Mouse (Mus musculus) A20 (cell line): ENCODE results near the gene Ikzf3.
A peak's percentile ranks its signal among the peaks of the same experiment; 100 is the strongest.

ENCODE experiments used
- DNase-seq: peaks from one replicate; pipeline ENCODE4 v3.0.0-alpha.2; 2011; ENCODE audit warnings: low read depth, low spot score

Gene Ikzf3

DNA sequence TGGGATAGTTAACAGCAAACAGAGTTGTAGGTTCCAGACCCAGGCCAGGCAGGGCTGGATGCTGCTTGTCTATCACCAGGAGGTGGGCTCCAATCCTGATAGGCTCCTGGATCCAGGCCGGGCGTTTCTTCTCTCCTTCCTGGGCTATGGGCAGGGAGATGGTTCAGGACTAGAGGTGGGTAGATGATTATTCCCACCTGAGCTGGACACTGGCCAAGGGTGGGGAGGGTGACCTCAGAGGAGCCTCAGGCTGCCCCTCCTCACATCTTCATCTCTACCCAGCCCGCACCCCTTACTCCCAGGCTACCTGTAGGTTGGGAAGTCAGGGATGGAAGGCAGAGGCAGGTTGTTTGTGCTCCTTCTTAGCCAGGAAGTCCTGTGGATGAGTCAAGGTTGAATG lies 96.4 kb downstream of the Ikzf3 start:
- DNase-seq: no peak

DNA sequence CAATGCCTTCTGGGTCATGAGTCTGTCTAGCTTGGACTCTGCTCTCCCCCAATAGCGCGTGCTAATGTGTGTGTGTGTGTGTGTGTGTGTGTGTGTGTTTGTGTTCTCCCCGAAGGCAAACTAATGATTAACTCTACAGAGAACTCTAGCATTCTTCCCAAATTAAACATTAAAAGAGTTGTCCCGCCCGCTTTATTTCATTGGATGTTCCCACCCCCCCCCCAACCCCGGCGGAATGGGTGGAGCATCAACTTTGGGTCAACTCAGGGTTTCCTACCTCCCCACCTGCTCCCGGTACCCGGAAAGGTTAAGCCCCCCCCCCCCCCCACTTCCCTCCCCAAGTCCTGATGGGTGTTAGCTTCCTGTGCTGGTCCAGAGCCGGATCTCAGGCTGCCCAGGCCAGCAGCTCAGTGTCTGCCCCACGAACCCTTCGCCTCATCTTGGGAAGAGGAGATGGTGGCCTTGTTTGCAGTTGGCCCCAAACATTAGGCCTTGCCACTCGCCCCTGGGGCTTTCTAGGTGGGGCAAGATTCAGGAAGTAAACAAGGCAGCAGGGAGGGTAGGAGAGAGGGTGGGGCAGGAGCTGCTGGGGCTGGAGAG lies 97.5 kb downstream of the Ikzf3 start:
- DNase-seq: no peak

DNA sequence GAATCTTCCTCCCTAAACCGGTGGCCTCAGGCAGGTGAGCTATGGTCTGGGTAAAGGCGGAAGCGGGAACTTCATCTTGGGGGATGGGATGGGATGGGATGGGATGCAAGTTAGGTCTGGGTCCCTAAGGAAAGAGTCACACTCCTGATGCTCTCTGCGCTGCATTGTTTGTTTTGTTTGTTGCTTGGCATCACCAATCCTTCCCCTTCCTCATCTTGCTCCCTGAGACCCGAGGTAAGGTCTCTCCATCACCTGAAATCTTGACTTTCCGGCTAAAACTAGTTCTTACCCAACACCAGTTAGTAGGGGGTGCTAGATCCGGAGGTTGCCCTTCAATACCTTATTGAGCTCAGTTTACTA lies 98.4 kb downstream of the Ikzf3 start:
- DNase-seq: no peak

DNA sequence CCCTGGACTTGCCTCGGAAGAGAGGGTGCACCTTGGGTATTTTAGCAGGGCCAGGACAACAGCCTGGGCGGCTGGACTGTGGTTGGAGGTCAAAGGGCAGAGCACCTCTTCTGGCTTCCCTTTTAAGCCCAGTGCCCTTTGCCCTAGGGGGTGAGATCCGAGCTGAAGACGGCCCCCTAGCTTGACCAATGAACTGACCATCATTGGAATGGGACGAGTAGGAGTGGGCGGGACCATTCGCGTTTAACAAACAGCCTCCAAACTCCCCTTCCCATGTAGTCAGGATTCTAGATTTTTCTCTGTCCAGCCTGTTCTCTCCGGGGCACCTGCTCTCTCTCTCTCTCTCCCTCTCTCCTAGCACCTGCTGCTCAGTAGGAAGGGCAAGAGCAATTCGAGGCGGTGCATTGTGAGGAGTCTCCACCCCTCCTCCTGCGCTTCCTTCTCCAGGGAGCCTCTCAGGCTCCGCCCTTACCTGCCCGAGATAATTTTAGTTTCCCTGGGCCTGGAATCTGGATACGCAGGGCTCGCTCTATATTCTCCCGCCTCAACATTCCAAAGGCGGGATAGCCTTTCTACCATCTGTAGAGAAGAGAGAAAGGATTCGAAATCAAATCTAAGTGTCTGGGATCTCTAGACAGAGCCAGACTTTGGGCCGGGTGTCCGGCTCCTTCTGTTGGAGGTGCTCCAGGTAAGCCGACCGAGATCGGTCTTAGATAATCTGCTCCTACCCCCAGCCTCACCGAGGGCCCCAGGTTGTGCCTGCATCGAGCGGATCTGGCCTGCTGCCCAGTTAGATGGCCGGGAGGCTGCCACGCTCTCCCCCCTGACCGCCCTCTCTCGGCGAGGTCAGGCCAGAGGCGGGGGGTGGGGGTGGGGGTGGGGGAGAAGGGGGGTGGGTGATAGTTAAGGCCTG lies 99.0 kb downstream of the Ikzf3 start:
- no peak for DNase-seq

DNA sequence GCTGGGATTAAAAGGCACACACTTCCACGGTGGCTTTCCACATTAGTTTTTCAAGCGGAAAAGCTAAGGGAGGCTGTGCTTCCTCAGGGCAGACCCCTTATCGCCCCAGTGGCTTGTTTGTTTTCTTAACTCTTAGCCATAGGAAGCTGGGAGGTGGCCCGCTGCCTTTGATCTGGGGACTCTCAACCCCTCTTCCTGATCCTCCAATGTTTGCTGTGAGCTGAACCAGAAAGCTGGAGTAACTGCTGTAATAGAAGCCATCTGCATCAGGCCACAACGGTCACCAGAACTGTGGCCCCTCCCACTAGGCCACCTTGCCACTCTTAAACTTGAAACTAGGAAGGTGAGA lies 99.6 kb downstream of the Ikzf3 start, which contains the start of gene Grb7:
Gene Grb7 (plus strand): TSS at position 182 of the 349 bp plus-strand sequence.
- no peak for DNase-seq

DNA sequence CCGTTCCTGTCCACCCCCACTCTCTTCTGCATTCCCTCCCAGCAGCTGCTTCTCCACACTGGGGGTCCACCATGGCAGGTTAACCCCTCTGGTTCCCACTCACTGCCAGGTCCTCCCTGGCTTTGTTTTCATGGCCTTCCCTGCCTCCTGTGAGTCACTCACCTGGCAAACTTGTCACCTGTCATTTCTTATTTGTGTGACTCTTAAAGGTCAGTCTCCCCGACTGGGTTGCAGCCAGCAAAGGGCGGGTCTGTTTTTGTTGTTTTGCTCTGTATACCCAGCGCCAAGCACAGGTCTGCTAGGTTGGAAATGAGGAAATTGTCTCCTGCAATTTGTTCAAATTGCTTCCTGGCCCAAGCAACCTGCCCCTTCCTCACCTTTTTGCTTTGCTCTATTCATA lies 100.2 kb downstream of the Ikzf3 start:
- DNase-seq: no peak

DNA sequence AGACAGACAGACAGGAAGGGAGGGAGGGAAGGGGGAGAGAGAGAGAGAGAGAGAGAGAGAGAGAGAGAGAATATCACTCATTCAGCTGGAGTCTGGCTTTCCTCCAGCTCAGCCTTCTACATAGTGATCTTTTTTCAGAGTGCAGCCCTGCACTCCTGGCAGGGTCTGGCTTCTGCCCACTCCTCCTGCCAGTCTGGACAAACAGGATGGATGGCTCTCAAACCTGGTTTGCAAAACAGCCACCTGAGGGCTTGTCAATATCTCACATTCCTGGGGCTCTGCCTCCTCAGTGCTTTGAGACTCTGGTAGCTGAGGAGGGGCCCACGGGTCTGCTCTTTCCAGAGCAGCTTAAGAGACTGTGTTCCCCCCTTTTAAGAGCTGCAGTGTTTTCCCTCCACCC lies 100.6 kb downstream of the Ikzf3 start:
- DNase-seq: no peak

DNA sequence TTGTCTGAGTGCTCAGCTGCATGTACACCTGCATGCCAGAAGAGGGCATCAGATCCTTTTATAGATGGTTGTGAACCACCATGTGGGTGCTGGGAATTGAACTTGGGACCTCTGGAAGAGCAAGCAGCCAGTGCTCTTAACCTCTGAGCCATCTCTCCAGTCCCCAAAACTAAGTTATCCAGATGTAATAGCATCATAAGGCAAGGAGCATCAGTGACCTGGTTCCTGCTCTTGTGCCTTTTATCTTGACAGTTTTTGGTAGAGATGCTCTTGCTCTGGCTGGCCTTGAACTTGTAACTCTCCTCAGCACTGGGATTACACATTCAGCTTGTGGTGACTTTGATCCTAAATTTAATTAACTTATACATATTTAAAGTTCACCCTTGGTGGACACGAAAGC lies 102.1 kb downstream of the Ikzf3 start:
- no peak for DNase-seq

DNA sequence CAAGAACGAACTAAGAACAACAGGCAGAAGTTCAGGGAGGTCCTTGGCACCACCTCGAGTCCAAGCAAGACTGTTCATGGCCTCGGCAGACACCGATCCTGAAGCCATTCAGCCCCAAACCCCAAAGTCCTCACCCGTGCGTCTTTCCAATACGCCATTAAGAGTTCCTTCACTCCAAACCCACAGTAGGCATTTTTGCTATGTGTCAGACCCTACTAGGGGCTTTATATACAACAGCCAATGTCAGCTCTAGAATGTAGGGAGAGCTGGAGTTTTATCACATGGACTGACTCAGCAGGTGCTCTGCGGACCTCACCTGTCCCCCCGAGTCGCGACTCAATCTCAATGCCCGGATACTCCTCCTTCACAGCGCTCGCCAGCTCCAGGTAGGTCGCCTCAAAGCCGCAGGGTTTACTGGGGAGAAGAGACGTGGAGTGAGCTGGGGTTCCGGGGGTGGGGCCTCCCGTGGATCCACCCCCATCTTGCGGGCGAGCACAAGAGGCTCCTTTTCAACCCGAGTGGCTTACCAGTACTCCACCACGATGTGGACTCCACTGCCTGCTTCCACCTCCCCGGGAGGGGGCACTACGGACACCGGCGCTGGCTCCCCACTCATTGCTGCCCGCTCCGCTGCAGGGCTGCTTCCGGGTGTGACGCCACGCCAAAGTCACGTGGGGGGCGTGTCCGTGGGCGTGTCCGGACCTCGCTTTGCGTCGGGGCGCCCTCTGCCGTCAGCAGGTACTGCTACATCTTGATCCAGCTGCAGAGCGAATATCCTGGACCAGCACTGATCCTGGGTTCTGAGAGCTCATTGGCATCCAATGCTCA lies 107.3 kb downstream of the Ikzf3 start, which contains the start of gene Mien1:
Gene Mien1 (minus strand): TSS at position 661 of the 828 bp plus-strand sequence.
- peak; percentile 94 for DNase-seq

DNA sequence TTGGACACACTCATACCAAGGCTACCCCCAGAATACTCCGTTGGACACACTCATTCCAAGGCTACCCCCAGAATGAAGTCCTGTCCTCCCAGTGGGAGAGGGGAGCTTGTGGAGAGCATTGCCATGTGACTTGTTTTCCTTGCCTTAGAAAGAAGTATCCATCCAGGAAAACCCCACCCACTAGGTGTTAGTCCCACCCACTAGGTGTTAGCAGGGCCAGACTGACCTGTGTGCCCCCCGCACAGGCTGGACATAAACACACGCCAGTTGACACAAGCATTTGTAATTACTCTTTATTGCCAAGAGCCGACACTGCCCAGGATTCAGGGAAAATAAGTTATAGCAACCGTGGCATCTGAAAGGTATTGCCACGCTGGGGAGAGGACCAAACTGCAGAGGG lies 108.4 kb downstream of the Ikzf3 start:
- DNase-seq: no peak

DNA sequence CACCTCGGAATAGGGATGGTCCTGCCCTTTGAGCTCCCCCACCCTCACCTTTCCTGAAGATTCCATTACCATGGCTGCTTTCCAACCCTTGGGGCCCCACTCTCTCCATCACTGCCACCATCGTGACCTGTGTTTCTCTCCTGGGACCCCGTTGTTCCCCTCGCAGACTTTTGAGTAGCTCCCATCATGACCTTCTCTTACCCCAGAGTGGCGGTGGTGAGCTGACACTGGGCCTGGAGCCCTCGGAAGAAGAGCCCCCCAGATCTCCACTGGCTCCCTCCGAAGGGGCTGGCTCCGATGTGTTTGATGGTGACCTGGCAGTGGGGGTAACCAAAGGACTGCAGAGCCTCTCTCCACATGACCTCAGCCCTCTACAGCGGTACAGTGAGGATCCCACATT lies 110.1 kb downstream of the Ikzf3 start:
- no peak for DNase-seq

DNA sequence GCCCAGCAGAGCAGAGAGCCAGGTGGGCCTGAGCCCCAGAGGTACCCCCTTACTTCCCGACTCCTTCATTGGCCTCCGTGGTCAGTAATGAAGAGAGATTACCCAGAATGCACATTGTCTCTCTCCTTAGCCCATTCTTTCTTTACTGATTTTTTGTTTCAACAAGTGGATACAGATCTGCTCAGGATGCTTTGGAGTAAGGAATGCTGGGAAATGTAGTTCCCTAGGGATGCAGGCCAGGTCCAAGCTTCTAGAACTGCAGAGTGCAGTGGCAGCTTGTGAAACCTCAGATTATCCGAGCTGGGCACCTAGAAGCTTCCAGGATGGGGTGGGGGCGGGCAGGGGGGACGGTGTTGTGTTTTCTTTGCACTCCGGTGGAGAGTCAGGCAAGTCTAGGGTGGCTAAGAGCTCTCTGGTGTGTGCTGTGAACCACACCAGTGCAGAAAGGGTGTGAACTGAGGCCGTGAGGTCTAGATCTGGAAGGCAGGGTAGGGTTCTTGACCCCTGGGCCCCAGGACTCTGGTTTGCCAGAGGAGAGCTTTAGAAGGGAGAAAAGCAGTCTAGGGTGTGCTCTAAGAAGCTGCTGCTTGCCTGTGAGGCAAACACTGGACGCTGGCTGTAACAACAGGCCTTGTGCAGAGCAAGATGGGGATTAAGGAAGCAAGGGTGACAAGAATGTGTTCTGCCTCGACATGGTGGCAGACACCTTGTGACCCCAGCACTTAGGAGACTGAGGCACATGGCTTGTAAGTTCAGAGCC lies 113.9 kb downstream of the Ikzf3 start:
- no peak for DNase-seq

DNA sequence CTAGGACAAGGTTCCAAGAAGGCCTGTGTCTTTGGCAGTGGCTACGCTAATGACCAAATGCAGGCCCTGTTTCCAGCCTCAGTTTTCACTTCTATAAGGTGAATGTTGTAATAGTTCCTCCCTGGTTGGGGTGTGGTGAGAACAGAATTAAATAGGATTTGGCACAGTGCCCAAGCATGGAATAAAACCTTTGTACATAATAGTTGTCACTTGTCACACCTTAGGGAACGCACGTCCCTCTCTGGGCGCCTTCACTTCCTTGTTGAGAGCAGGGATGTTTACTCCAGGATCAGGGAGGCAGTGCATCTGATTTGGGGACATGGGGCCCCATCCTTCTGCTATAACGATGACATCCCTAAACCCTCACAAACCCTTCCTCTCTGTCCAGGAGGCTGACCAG lies 117.4 kb downstream of the Ikzf3 start:
- DNase-seq: no peak

DNA sequence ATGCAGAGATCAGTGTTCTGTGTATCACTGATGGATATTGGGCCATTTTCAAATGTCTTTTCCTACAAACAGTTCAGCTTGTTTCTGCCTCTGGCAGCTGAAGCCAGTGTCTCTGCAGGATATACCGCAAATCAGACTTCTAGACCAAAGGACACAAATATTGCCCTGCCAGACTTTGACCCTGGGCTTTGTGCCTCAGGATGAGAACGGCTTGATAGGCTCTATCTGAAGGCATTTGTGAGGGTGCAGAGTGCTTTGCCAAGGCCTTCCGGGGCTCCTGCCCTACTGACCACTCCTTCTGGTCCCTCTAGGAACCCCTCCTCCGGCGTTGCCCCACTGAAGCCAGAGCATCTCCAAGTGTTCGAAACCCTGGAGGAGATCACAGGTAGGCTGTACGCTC lies 119.2 kb downstream of the Ikzf3 start:
- DNase-seq: no peak

DNA sequence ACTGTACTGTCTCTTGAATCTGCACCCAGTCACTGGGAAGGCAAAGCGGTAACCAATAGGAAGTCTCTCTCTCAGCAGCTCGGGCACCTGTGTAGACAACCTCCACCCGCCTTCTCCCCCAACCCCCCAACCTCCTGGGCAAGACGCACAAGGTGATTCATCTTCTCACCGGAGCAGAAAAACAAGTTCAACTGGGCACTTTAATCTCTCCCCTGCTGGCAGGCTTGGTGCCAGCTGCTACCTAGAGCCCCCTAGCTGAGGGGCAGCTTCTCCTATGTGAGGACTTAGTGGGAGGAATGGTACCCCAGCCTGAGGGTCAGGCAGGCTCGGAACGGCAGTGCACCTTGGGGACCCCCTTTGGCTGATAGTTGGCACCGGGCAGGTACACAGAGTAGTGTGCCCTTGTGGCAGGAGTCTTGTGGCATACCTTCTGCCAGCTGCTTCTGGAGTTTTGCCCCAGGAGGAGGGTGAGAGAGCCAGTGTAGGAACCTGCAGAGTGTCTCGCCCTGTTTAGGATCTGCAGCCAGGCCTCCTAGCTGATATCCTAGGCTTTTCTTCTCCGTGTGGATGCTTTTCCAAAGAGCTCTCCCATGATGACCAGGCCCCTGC lies 126.8 kb downstream of the Ikzf3 start:
- DNase-seq: no peak

DNA sequence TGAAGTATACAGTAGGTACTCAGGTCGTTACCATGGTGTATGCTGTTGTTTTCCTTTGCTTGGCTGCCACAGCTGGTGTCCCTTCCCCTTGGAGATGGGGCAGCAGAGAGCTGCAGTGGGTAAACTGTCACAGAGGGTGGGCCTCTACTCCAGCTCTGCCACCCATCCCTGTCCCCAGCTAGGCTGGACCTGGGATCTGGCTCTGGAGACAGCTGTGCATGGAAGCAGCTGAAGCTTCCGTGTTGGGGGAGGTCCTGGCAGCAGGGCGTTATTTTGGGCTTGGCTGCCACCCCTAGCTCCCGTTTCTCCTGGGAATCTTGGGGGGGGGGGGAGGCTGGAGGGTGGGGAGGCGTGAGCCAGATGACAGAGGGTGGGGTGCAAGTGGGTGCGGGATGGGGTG lies 127.6 kb downstream of the Ikzf3 start:
- DNase-seq: no peak

DNA sequence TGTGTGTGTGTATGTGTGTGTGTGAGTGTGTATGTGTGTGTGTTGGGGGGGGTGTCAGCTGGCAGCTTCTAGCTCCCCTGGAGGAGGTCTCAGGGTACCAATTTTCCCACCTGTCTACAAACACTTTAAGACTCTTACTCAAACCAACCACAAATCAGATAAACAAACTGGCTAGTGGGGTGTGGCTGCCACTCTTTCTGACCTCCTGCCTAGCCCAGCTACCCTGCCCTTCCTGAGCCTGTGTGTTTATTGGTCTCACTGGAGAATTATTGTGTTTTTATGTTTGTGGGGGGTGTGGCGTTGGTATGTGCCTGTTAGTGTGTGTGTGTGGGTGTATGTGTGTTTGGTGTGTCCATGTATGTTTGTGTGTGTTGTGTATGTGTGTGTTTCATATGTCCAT lies 128.8 kb downstream of the Ikzf3 start:
- no peak for DNase-seq
